Mouse (Mus musculus): ENCODE measurements around the gene Iqcf1. TPM values are rescaled to one million over a fixed set of nuclear protein-coding genes. Genes with fewer than 3 reads are reported as not detected.

Gene Iqcf1
- not detected in 2 replicates for polyA plus RNA-seq (2012)

- Histone ChIP-seq H3K36me3 (ENCODE audit: control insufficient read depth) (no peaks in the 10 kb centered on the region), H3K9me3 (ENCODE audit: control insufficient read depth, low read length) (no peaks in the 10 kb centered on the region), H3K4me1 (ENCODE audit: control insufficient read depth) (no peaks in the 10 kb centered on the region), H3K27me3 (ENCODE audit: control insufficient read depth) (no peaks in the 10 kb centered on the region), H3K4me3 (replicated peaks) (no peak within 1 kb of the TSS)
- TF ChIP-seq TAL1 (IDR thresholded peaks at IDR 0.05; ENCODE audit: low read length) (no peak), GATA1 (IDR thresholded peaks at IDR 0.05; ENCODE audit: low read length) (no peak)
Observed at GRCm38 (mm10) chr9:106499667-106500066, at the start of gene Iqcf1. Gene Iqcf1 (plus strand): TSS chr9:106499967.

- no peak for TF ChIP-seq TAL1 (IDR thresholded peaks at IDR 0.05; ENCODE audit: low read length)
- TF ChIP-seq GATA1 (IDR thresholded peaks at IDR 0.05; ENCODE audit: low read length), result no peak
- peaks cover 47% of the 10 kb centered on the region for H3K4me1 ChIP-seq (ENCODE audit: control insufficient read depth)
- peaks cover 51% of the 10 kb centered on the region for H3K27me3 ChIP-seq (ENCODE audit: control insufficient read depth)
- no peaks in the 10 kb centered on the region for H3K9me3 ChIP-seq (ENCODE audit: control insufficient read depth, low read length)
- H3K36me3 ChIP-seq (ENCODE audit: control insufficient read depth), result no peaks in the 10 kb centered on the region
- no peak overlapping the region for H3K4me3 ChIP-seq (replicated peaks)
Observed at GRCm38 (mm10) chr9:106450661-106451060, 49.1 kb upstream of the Iqcf1 start.

- no peak overlapping the region for H3K4me3 ChIP-seq (replicated peaks)
- no peak for TF ChIP-seq GATA1 (IDR thresholded peaks at IDR 0.05; ENCODE audit: low read length)
- no peak for TF ChIP-seq TAL1 (IDR thresholded peaks at IDR 0.05; ENCODE audit: low read length)
- H3K4me1 ChIP-seq (ENCODE audit: control insufficient read depth), result peaks cover 46% of the 10 kb centered on the region
- H3K9me3 ChIP-seq (ENCODE audit: control insufficient read depth, low read length), result no peaks in the 10 kb centered on the region
- H3K27me3 ChIP-seq (ENCODE audit: control insufficient read depth), result peaks cover 51% of the 10 kb centered on the region
- no peaks in the 10 kb centered on the region for H3K36me3 ChIP-seq (ENCODE audit: control insufficient read depth)
Observed at GRCm38 (mm10) chr9:106451298-106451697, 48.5 kb upstream of the Iqcf1 start.

GRCm38 (mm10) chr9:106451899-106452298 lies 47.9 kb upstream of the Iqcf1 start:
- Histone ChIP-seq H3K9me3 (ENCODE audit: control insufficient read depth, low read length) (no peaks in the 10 kb centered on the region), H3K4me1 (ENCODE audit: control insufficient read depth) (peaks cover 44% of the 10 kb centered on the region), H3K4me3 (replicated peaks) (no peak overlapping the region), H3K27me3 (ENCODE audit: control insufficient read depth) (peaks cover 51% of the 10 kb centered on the region), H3K36me3 (ENCODE audit: control insufficient read depth) (no peaks in the 10 kb centered on the region)
- TF ChIP-seq TAL1 (IDR thresholded peaks at IDR 0.05; ENCODE audit: low read length) (no peak), GATA1 (IDR thresholded peaks at IDR 0.05; ENCODE audit: low read length) (no peak)

- no peaks in the 10 kb centered on the region for H3K36me3 ChIP-seq (ENCODE audit: control insufficient read depth)
- H3K27me3 ChIP-seq (ENCODE audit: control insufficient read depth), result peaks cover 51% of the 10 kb centered on the region
- H3K4me3 ChIP-seq (replicated peaks), result no peak overlapping the region
- peaks cover 40% of the 10 kb centered on the region for H3K4me1 ChIP-seq (ENCODE audit: control insufficient read depth)
- H3K9me3 ChIP-seq (ENCODE audit: control insufficient read depth, low read length), result no peaks in the 10 kb centered on the region
- no peak for TF ChIP-seq GATA1 (IDR thresholded peaks at IDR 0.05; ENCODE audit: low read length)
- no peak for TF ChIP-seq TAL1 (IDR thresholded peaks at IDR 0.05; ENCODE audit: low read length)
Observed at GRCm38 (mm10) chr9:106452351-106452750, 47.4 kb upstream of the Iqcf1 start.

- peaks cover 35% of the 10 kb centered on the region for H3K4me1 ChIP-seq (ENCODE audit: control insufficient read depth)
- H3K27me3 ChIP-seq (ENCODE audit: control insufficient read depth), result peaks cover 51% of the 10 kb centered on the region
- no peaks in the 10 kb centered on the region for H3K36me3 ChIP-seq (ENCODE audit: control insufficient read depth)
Observed at GRCm38 (mm10) chr9:106452821-106453220, 46.9 kb upstream of the Iqcf1 start.

GRCm38 (mm10) chr9:106453271-106454070 lies 46.3 kb upstream of the Iqcf1 start, which contains the start of gene Pcbp4:
Gene Pcbp4 (plus strand): TSS chr9:106453291.
- H3K36me3 ChIP-seq (ENCODE audit: control insufficient read depth), result no peaks in the 10 kb centered on the region
- H3K9me3 ChIP-seq (ENCODE audit: control insufficient read depth, low read length), result no peaks in the 10 kb centered on the region
- peaks cover 51% of the 10 kb centered on the region for H3K27me3 ChIP-seq (ENCODE audit: control insufficient read depth)
- no peak for TF ChIP-seq TAL1 (IDR thresholded peaks at IDR 0.05; ENCODE audit: low read length)
- no peak for TF ChIP-seq GATA1 (IDR thresholded peaks at IDR 0.05; ENCODE audit: low read length)
- peaks cover 29% of the 10 kb centered on the region for H3K4me1 ChIP-seq (ENCODE audit: control insufficient read depth)
- peak within 1 kb of the TSS; percentile 62 for H3K4me3 ChIP-seq (replicated peaks)

More at GRCm38 (mm10) chr9:106452821-106453220, 46.9 kb upstream of the Iqcf1 start:
- Histone ChIP-seq H3K4me3 (replicated peaks) (peak overlapping the region; percentile 62), H3K9me3 (ENCODE audit: control insufficient read depth, low read length) (no peaks in the 10 kb centered on the region)
- no peak for TF ChIP-seq TAL1 (IDR thresholded peaks at IDR 0.05; ENCODE audit: low read length)
- no peak for TF ChIP-seq GATA1 (IDR thresholded peaks at IDR 0.05; ENCODE audit: low read length)

GRCm38 (mm10) chr9:106454071-106454761 lies 45.6 kb upstream of the Iqcf1 start:
- Histone ChIP-seq H3K27me3 (ENCODE audit: control insufficient read depth) (peaks cover 46% of the 10 kb centered on the region), H3K9me3 (ENCODE audit: control insufficient read depth, low read length) (no peaks in the 10 kb centered on the region), H3K4me3 (replicated peaks) (peak overlapping the region; percentile 57), H3K36me3 (ENCODE audit: control insufficient read depth) (no peaks in the 10 kb centered on the region), H3K4me1 (ENCODE audit: control insufficient read depth) (peaks cover 24% of the 10 kb centered on the region)
- TF ChIP-seq TAL1 (IDR thresholded peaks at IDR 0.05; ENCODE audit: low read length) (no peak), GATA1 (IDR thresholded peaks at IDR 0.05; ENCODE audit: low read length) (no peak)

All from erythroblast, embryonic 14.5 days (primary cell).